Mouse (Mus musculus) kidney, postnatal 0 days (tissue): ENCODE measurements around the gene Lingo4. TPM values are rescaled to one million over a fixed set of nuclear protein-coding genes. Genes with fewer than 3 reads are reported as not detected.

Experiments
- ATAC-seq: fragments of 200-750 bp; cut with Nextera tagmentation; replicated peaks from 2 replicates; pipeline ENCODE4 v1.8.0; 2017; ENCODE audit warnings: low read depth, moderate number of reproducible peaks, moderate TSS enrichment, moderate library complexity; ENCODE audit not compliant: low FRiP score
- DNase-seq: peaks from one replicate; pipeline ENCODE4 v3.0.0-alpha.2; 2016; ENCODE audit warnings: low spot score
- H3K27ac ChIP-seq: fragments of 300-500 bp; sonication (generic); 2 replicates; pipeline ENCODE4 v1.5.1; 2014; ENCODE audit warnings: mild to moderate bottlenecking
- H3K27me3 ChIP-seq: fragments of 300-500 bp; sonication (generic); 2 replicates; pipeline ENCODE4 v1.6.1; 2014; ENCODE audit warnings: low read length, mixed read lengths; ENCODE audit not compliant: insufficient read depth
- H3K36me3 ChIP-seq: fragments of 300-500 bp; sonication (generic); 2 replicates; pipeline ENCODE4 v1.6.1; 2014; ENCODE audit warnings: low read length, mixed read lengths; ENCODE audit not compliant: insufficient read depth
- H3K4me1 ChIP-seq: fragments of 300-500 bp; sonication (generic); replicated peaks from 2 replicates; pipeline ENCODE4 v1.6.1; 2014; ENCODE audit warnings: antibody characterized with exemption, low read length, mixed read lengths; ENCODE audit not compliant: insufficient read depth
- H3K4me2 ChIP-seq: fragments of 300-500 bp; sonication (generic); 2 replicates; pipeline ENCODE4 v1.6.1; 2014; ENCODE audit warnings: mild to moderate bottlenecking, low read length, moderate library complexity, mixed read lengths
- H3K4me3 ChIP-seq: fragments of 300-500 bp; sonication (generic); replicated peaks from 2 replicates; pipeline ENCODE4 v1.5.1; 2014; ENCODE audit warnings: low read depth, low read length
- H3K9ac ChIP-seq: fragments of 300-500 bp; sonication (generic); 2 replicates; pipeline ENCODE4 v1.6.1; 2014; ENCODE audit warnings: low read depth, low read length
- H3K9me3 ChIP-seq: fragments of 300-500 bp; sonication (generic); replicated peaks from 2 replicates; pipeline ENCODE4 v1.6.1; 2016; ENCODE audit warnings: low read length, inconsistent platforms, mixed read lengths
- CTCF ChIP-seq: IDR thresholded peaks from 2 replicates; pipeline ENCODE4 v1.5.1; 2016; ENCODE audit warnings: antibody characterized with exemption, low read depth, mild to moderate bottlenecking, moderate library complexity
- WGBS: fragments of 180-500 bp; shearing (Covaris S2); extraction: QIAGEN DNeasy Blood & Tissue Kit; methylation state at CpG from one replicate; pipeline ENCODE4 v1.1.7; 2014; 5-methylcytosine and 5-hydroxymethylcytosine counted together
- polyA plus RNA-seq: library from polyadenylated mRNA; unstranded; fragments of >200 nt; fragmentation: Nextera tagmentation; extraction: Ambion mirVana; gene quantifications from 2 replicates; pipeline ENCODE4 v1.2.1, GENCODE M21; 2015

Lingo4 gene
- polyA plus RNA-seq, 1 experiment from 2014 or later, result 0.32 TPM

GRCm38 (mm10) chr3:94430980-94431379 is 32.7 kb downstream of the Lingo4 start:
- H3K4me3 ChIP-seq, result no peak overlapping the region
- no peak overlapping the region for H3K4me2 ChIP-seq
- H3K4me1 ChIP-seq, result no peaks in the 10 kb centered on the region
- no peaks in the 10 kb centered on the region for H3K36me3 ChIP-seq
- H3K27ac ChIP-seq, result no peak overlapping the region
- H3K27me3 ChIP-seq, result no peaks in the 10 kb centered on the region
- TF ChIP-seq CTCF, result no peak
- ATAC-seq (no peak), DNase-seq (no peak)
- 64% methylated on average over 2 of the region's 2 CpGs for WGBS
- H3K9me3 ChIP-seq, result no peaks in the 10 kb centered on the region
- H3K9ac ChIP-seq, result no peak overlapping the region

GRCm38 (mm10) chr3:94434305-94434704 is 36.0 kb downstream of the Lingo4 start:
- ATAC-seq, result no peak
- H3K27me3 ChIP-seq, result no peaks in the 10 kb centered on the region
- no peak for DNase-seq
- H3K27ac ChIP-seq, result no peak overlapping the region
- no peak for TF ChIP-seq CTCF
- no peak overlapping the region for H3K4me3 ChIP-seq
- no peaks in the 10 kb centered on the region for H3K9me3 ChIP-seq
- no peaks in the 10 kb centered on the region for H3K4me1 ChIP-seq
- H3K36me3 ChIP-seq, result no peaks in the 10 kb centered on the region
- H3K4me2 ChIP-seq, result no peak overlapping the region
- no peak overlapping the region for H3K9ac ChIP-seq
- 54% methylated on average over 2 of the region's 2 CpGs for WGBS

- H3K9ac ChIP-seq, result no peak overlapping the region
- H3K27me3 ChIP-seq, result no peaks in the 10 kb centered on the region
- WGBS, result 82% methylated on average over 9 of the region's 9 CpGs
- no peak overlapping the region for H3K27ac ChIP-seq
- no peaks in the 10 kb centered on the region for H3K9me3 ChIP-seq
- no peak for TF ChIP-seq CTCF
- H3K4me3 ChIP-seq, result no peak overlapping the region
- H3K36me3 ChIP-seq, result no peaks in the 10 kb centered on the region
- H3K4me1 ChIP-seq, result no peaks in the 10 kb centered on the region
- no peak for DNase-seq
- no peak for ATAC-seq
- H3K4me2 ChIP-seq, result no peak overlapping the region
Measured at GRCm38 (mm10) chr3:94436420-94436819, 38.1 kb downstream of the Lingo4 start.

DNA sequence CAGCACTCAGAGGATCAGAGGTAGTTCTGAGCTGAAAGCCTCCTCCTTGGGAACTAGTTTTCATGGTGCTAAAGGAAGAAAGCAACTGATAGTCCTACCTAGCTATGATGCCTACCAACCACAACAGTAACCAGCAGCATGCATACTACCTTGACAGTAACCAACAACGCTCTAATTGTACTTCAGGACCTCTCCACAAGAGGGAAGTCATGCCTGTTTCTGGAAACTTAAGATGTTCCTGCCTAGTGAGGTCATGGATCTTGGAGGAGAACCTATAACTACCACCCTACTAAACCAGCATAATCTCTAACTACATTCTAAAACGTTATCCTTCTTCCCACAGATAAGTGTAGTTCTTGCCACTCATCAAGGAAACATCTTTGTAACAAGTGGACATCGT is 42.9 kb downstream of the Lingo4 start:
- Histone ChIP-seq H3K9ac (no peak overlapping the region), H3K36me3 (peaks cover 2% of the 10 kb centered on the region; the same call in 1 of the 2 replicates), H3K27me3 (no peaks in the 10 kb centered on the region), H3K4me2 (no peak overlapping the region), H3K9me3 (no peaks in the 10 kb centered on the region), H3K4me1 (0 out of 2 replicates have a peak, but pooled peaks cover 4% of the 10 kb centered on the region), H3K27ac (no peak overlapping the region), H3K4me3 (no peak overlapping the region)
- DNase-seq, result peak; percentile 49
- no peak for ATAC-seq
- WGBS, result 43% methylated on average over 3 of the region's 3 CpGs
- TF ChIP-seq CTCF, result peak; percentile 65

GRCm38 (mm10) chr3:94442951-94443596 is 44.8 kb downstream of the Lingo4 start, which contains the start of gene Mrpl9:
Gene Mrpl9, plus strand, starts transcription at chr3:94443318.
- Histone ChIP-seq H3K4me1 (0 out of 2 replicates have a peak, but pooled peaks cover 4% of the 10 kb centered on the region), H3K27ac (peak within 1 kb of the TSS; percentile 52; the same call in 1 of the 2 replicates), H3K27me3 (no peaks in the 10 kb centered on the region), H3K9me3 (no peaks in the 10 kb centered on the region), H3K36me3 (peaks cover 20% of the 10 kb centered on the region), H3K4me3 (peak within 1 kb of the TSS; percentile 63), H3K9ac (peak within 1 kb of the TSS; percentile 77), H3K4me2 (peak within 1 kb of the TSS; percentile 87)
- TF ChIP-seq CTCF, result no peak
- peak; percentile 98 for ATAC-seq
- peak; percentile 97 for DNase-seq
- under 1% methylated on average over 36 of the region's 39 CpGs for WGBS

DNA sequence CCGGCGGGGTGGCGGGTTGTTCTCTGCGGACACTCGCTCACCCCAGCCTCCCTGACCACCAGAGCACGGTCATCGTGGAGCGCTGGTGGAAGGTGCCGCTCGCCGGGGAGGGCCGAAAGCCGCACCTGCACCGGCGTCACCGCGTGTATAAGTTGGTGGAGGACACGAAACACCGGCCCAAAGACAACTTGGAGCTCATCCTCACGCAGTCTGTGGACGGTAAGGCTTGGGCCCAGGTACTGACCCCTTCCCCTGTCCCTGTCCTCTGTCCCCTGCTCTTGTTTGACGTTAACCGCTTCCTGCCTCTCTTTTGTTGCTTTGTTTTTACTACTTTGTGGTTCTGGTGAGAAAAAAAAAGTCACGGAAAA is 45.3 kb downstream of the Lingo4 start, which contains the start of gene Oaz3:
Oaz3 (minus strand) TSS at position 319 of the 368 bp plus-strand sequence.
- H3K4me2 ChIP-seq, result peak within 1 kb of the TSS; percentile 87
- TF ChIP-seq CTCF, result no peak
- 0% methylated on average over 24 of the region's 24 CpGs for WGBS
- DNase-seq (no peak), ATAC-seq (no peak)
- peak within 1 kb of the TSS; percentile 63 for H3K4me3 ChIP-seq
- 0 out of 2 replicates have a peak, but pooled peaks cover 4% of the 10 kb centered on the region for H3K4me1 ChIP-seq
- H3K36me3 ChIP-seq, result peaks cover 24% of the 10 kb centered on the region
- H3K9me3 ChIP-seq, result no peaks in the 10 kb centered on the region
- peak within 1 kb of the TSS; percentile 52; the same call in 1 of the 2 replicates for H3K27ac ChIP-seq
- H3K9ac ChIP-seq, result peak within 1 kb of the TSS; percentile 77
- H3K27me3 ChIP-seq, result no peaks in the 10 kb centered on the region
